Mouse (Mus musculus) mature B cell (primary cell): ENCODE results near the gene Pde6d.

Source experiments
- in situ Hi-C: fragments of 300-500 bp; cut with MboI; formaldehyde crosslinking; loops from 2 replicates; pipeline ENCODE4 v1.14.3; 2019

Gene Pde6d

GRCm38 (mm10) chr1:86582451-86583096 is at the start of gene Pde6d, which contains the start of gene Cops7b:
Pde6d (minus strand) TSS chr1:86582629.
Cops7b (plus strand) TSS chr1:86582904.
- in situ Hi-C loops: no loop called here

GRCm38 (mm10) chr1:86630527-86630926 is 48.1 kb upstream of the Pde6d start:
- in situ Hi-C loops: no loop called here

GRCm38 (mm10) chr1:86629936-86630335 is 47.5 kb upstream of the Pde6d start:
- in situ Hi-C loops: no loop called here

GRCm38 (mm10) chr1:86628270-86628669 is 45.8 kb upstream of the Pde6d start:
- in situ Hi-C loops: no loop called here

GRCm38 (mm10) chr1:86623001-86624000 is 40.9 kb upstream of the Pde6d start:
- in situ Hi-C loops: no loop called here

- in situ Hi-C loops: no loop called here
Measured at GRCm38 (mm10) chr1:86622296-86622695, 39.9 kb upstream of the Pde6d start.

- in situ Hi-C loops: no loop called here
Measured at GRCm38 (mm10) chr1:86618454-86619125, 36.2 kb upstream of the Pde6d start.

- in situ Hi-C loops: no loop called here
Measured at GRCm38 (mm10) chr1:86614269-86614668, 31.8 kb upstream of the Pde6d start.

GRCm38 (mm10) chr1:86612081-86612480 is 29.7 kb upstream of the Pde6d start:
- in situ Hi-C loops: no loop called here

GRCm38 (mm10) chr1:86610954-86611353 is 28.5 kb upstream of the Pde6d start:
- in situ Hi-C loops: no loop called here

GRCm38 (mm10) chr1:86600117-86600516 is 17.7 kb upstream of the Pde6d start:
- in situ Hi-C loops: no loop called here

- in situ Hi-C loops: no loop called here
Measured at GRCm38 (mm10) chr1:86598516-86598915, 16.1 kb upstream of the Pde6d start.

GRCm38 (mm10) chr1:86596512-86596911 is 14.1 kb upstream of the Pde6d start:
- in situ Hi-C loops: no loop called here

- in situ Hi-C loops: no loop called here
Measured at GRCm38 (mm10) chr1:86595315-86595714, 12.9 kb upstream of the Pde6d start.

- in situ Hi-C loops: no loop called here
Measured at GRCm38 (mm10) chr1:86594539-86594938, 12.1 kb upstream of the Pde6d start.

- in situ Hi-C loops: no loop called here
Measured at GRCm38 (mm10) chr1:86586992-86587391, 4.6 kb upstream of the Pde6d start.

- in situ Hi-C loops: no loop called here
Measured at GRCm38 (mm10) chr1:86583709-86584108, 1.3 kb upstream of the Pde6d start.

- in situ Hi-C loops: no loop called here
Measured at GRCm38 (mm10) chr1:86581692-86582450, 558 bp downstream of the Pde6d start.

- in situ Hi-C loops: no loop called here
Measured at GRCm38 (mm10) chr1:86580426-86580825, 2.0 kb downstream of the Pde6d start.

GRCm38 (mm10) chr1:86571941-86572340 is 10.5 kb downstream of the Pde6d start:
- in situ Hi-C loops: no loop called here

GRCm38 (mm10) chr1:86571381-86571780 is 11.0 kb downstream of the Pde6d start:
- in situ Hi-C loops: no loop called here
